Mouse (Mus musculus): ENCODE measurements at regions not wholly inside any gene's neighbourhood (a gene's known extent, or its start where the extent isn't known, plus 50 kb on each side); places are given as distances from the start of the nearest gene placed in this dataset.
A peak's percentile ranks its signal among the peaks of the same experiment; 100 is the strongest.

- no peak overlapping the region for H3K27ac ChIP-seq
- TF ChIP-seq CTCF (conservative IDR thresholded peaks at IDR 0.05), result no peak
- H3K4me3 ChIP-seq, result no peak overlapping the region
- DNase-seq (ENCODE audit: low spot score in 2 of 2), result no peak
Observed at GRCm38 (mm10) chr14:76874542-76875265, 161.9 kb upstream of the Ccdc122 start.

- Histone ChIP-seq H3K4me3 (no peak overlapping the region), H3K27ac (peak overlapping the region; percentile 24; the same call in 1 of the 2 replicates)
- TF ChIP-seq CTCF (conservative IDR thresholded peaks at IDR 0.05), result no peak
- no peak for DNase-seq (ENCODE audit: low spot score in 2 of 2)
Observed at GRCm38 (mm10) chr14:76873684-76874083, 162.9 kb upstream of the Ccdc122 start.

GRCm38 (mm10) chr14:76872976-76873375, 163.6 kb upstream of the Ccdc122 start:
- no peak overlapping the region for H3K4me3 ChIP-seq
- peak overlapping the region; percentile 24 for H3K27ac ChIP-seq
- no peak for TF ChIP-seq CTCF (conservative IDR thresholded peaks at IDR 0.05)
- DNase-seq (ENCODE audit: low spot score in 2 of 2), result no peak

- DNase-seq (ENCODE audit: low spot score in 2 of 2), result no peak
- no peak for TF ChIP-seq CTCF (conservative IDR thresholded peaks at IDR 0.05)
- Histone ChIP-seq H3K4me3 (no peak overlapping the region), H3K27ac (peak overlapping the region; percentile 24)
Observed at GRCm38 (mm10) chr14:76872510-76872909, 164.1 kb upstream of the Ccdc122 start.

- TF ChIP-seq CTCF (conservative IDR thresholded peaks at IDR 0.05), result no peak
- H3K27ac ChIP-seq, result peak overlapping the region; percentile 53; the same call in 1 of the 2 replicates
- no peak overlapping the region for H3K4me3 ChIP-seq
- peak in 1 of 2 experiments; percentile 16 for DNase-seq (ENCODE audit: low spot score in 2 of 2)
Observed at GRCm38 (mm10) chr14:76868831-76869230, 167.7 kb upstream of the Ccdc122 start.

GRCm38 (mm10) chr14:76868131-76868530, 168.4 kb upstream of the Ccdc122 start:
- H3K4me3 ChIP-seq, result no peak overlapping the region
- TF ChIP-seq CTCF (conservative IDR thresholded peaks at IDR 0.05), result no peak
- peak overlapping the region; percentile 53; the same call in 1 of the 2 replicates for H3K27ac ChIP-seq
- no peak for DNase-seq (ENCODE audit: low spot score in 2 of 2)

GRCm38 (mm10) chr14:76864664-76865063, 171.9 kb upstream of the Ccdc122 start:
- TF ChIP-seq CTCF (conservative IDR thresholded peaks at IDR 0.05), result no peak
- Histone ChIP-seq H3K27ac (no peak overlapping the region), H3K4me3 (no peak overlapping the region)
- no peak for DNase-seq (ENCODE audit: low spot score in 2 of 2)

GRCm38 (mm10) chr14:76863035-76863706, 173.4 kb upstream of the Ccdc122 start:
- no peak for DNase-seq (ENCODE audit: low spot score in 2 of 2)
- Histone ChIP-seq H3K27ac (no peak overlapping the region), H3K4me3 (no peak overlapping the region)
- TF ChIP-seq CTCF (conservative IDR thresholded peaks at IDR 0.05), result no peak

GRCm38 (mm10) chr14:76858396-76858795, 178.2 kb upstream of the Ccdc122 start:
- H3K27ac ChIP-seq, result no peak overlapping the region
- TF ChIP-seq CTCF (conservative IDR thresholded peaks at IDR 0.05), result no peak
- no peak for DNase-seq (ENCODE audit: low spot score in 2 of 2)
- no peak overlapping the region for H3K4me3 ChIP-seq

GRCm38 (mm10) chr14:76857196-76857773, 179.3 kb upstream of the Ccdc122 start:
- H3K27ac ChIP-seq, result no peak overlapping the region
- no peak for TF ChIP-seq CTCF (conservative IDR thresholded peaks at IDR 0.05)
- no peak overlapping the region for H3K4me3 ChIP-seq
- no peak for DNase-seq (ENCODE audit: low spot score in 2 of 2)

GRCm38 (mm10) chr14:76856591-76856990, 180.0 kb upstream of the Ccdc122 start:
- Histone ChIP-seq H3K4me3 (no peak overlapping the region), H3K27ac (no peak overlapping the region)
- DNase-seq (ENCODE audit: low spot score in 2 of 2), result no peak
- TF ChIP-seq CTCF (conservative IDR thresholded peaks at IDR 0.05), result no peak

GRCm38 (mm10) chr14:76854965-76855364, 181.6 kb upstream of the Ccdc122 start:
- no peak for TF ChIP-seq CTCF (conservative IDR thresholded peaks at IDR 0.05)
- Histone ChIP-seq H3K27ac (no peak overlapping the region), H3K4me3 (no peak overlapping the region)
- no peak for DNase-seq (ENCODE audit: low spot score in 2 of 2)

- Histone ChIP-seq H3K27ac (no peak overlapping the region), H3K4me3 (no peak overlapping the region)
- DNase-seq (ENCODE audit: low spot score in 2 of 2), result peak in 1 of 2 experiments; percentile 2
- no peak for TF ChIP-seq CTCF (conservative IDR thresholded peaks at IDR 0.05)
Observed at GRCm38 (mm10) chr14:76851473-76852214, 184.9 kb upstream of the Ccdc122 start.

Data from layer of hippocampus, adult 2 months (tissue).